Mouse (Mus musculus): Measurements from ENCODE around the gene Ddx49. TPM values are rescaled to one million over a fixed set of nuclear protein-coding genes. Genes with fewer than 3 reads are reported as not detected.

The Ddx49 gene
- 32.6 and 34.1 TPM in 2 replicates for polyA plus RNA-seq (2015; fragmentation: Nextera tagmentation; extraction: Ambion mirVana)

- Histone ChIP-seq H3K9me3 (no peaks in the 10 kb centered on the region), H3K4me2 (peak within 1 kb of the TSS; percentile 82), H3K27me3 (replicated peaks) (no peaks in the 10 kb centered on the region), H3K4me1 (peaks cover 26% of the 10 kb centered on the region), H3K9ac (peak within 1 kb of the TSS; percentile 93), H3K36me3 (peaks cover 61% of the 10 kb centered on the region), H3K4me3 (peak within 1 kb of the TSS; percentile 90), H3K27ac (replicated peaks) (peak within 1 kb of the TSS; percentile 68)
- ATAC-seq (ENCODE audit: extremely low read depth, insufficient number of reproducible peaks, low FRiP score, low TSS enrichment) = peak; percentile 78
- under 1% methylated on average over 40 of the region's 40 CpGs for WGBS
Observed at GRCm38 (mm10) chr8:70302358-70302890, at the start of gene Ddx49, which contains the start of gene Cope. Ddx49 (minus strand) TSS chr8:70302489. Cope (plus strand) TSS chr8:70302518.

- Histone ChIP-seq H3K36me3 (peaks cover 24% of the 10 kb centered on the region), H3K9me3 (no peaks in the 10 kb centered on the region), H3K9ac (peak overlapping the region; percentile 97), H3K4me2 (peak overlapping the region; percentile 100), H3K27ac (replicated peaks) (peak overlapping the region; percentile 86), H3K4me1 (peaks cover 62% of the 10 kb centered on the region), H3K27me3 (replicated peaks) (no peaks in the 10 kb centered on the region), H3K4me3 (peak overlapping the region; percentile 98)
- WGBS = 13% methylated on average over 3 of the region's 3 CpGs
- no peak for ATAC-seq (ENCODE audit: extremely low read depth, insufficient number of reproducible peaks, low FRiP score, low TSS enrichment)
Observed at GRCm38 (mm10) chr8:70352000-70352384, 49.7 kb upstream of the Ddx49 start.

- peak overlapping the region; percentile 98 for H3K4me3 ChIP-seq
- peaks cover 62% of the 10 kb centered on the region for H3K4me1 ChIP-seq
- H3K4me2 ChIP-seq = peak overlapping the region; percentile 100
- 51% methylated on average over 15 of the region's 15 CpGs for WGBS
- H3K27ac ChIP-seq (replicated peaks) = 0 out of 2 replicates have a peak overlapping the region, but pooled peaks have one; percentile 86
- H3K27me3 ChIP-seq (replicated peaks) = no peaks in the 10 kb centered on the region
- peaks cover 28% of the 10 kb centered on the region for H3K36me3 ChIP-seq
- no peaks in the 10 kb centered on the region for H3K9me3 ChIP-seq
- ATAC-seq (ENCODE audit: extremely low read depth, insufficient number of reproducible peaks, low FRiP score, low TSS enrichment) = no peak
- H3K9ac ChIP-seq = peak overlapping the region; percentile 97
Observed at GRCm38 (mm10) chr8:70351035-70351999, 49.0 kb upstream of the Ddx49 start.

GRCm38 (mm10) chr8:70347860-70348420, 45.7 kb upstream of the Ddx49 start:
- Histone ChIP-seq H3K4me1 (peaks cover 61% of the 10 kb centered on the region), H3K9ac (no peak overlapping the region), H3K36me3 (peaks cover 46% of the 10 kb centered on the region), H3K4me2 (no peak overlapping the region), H3K4me3 (no peak overlapping the region), H3K27ac (replicated peaks) (no peak overlapping the region), H3K9me3 (no peaks in the 10 kb centered on the region), H3K27me3 (replicated peaks) (no peaks in the 10 kb centered on the region)
- WGBS = 96% methylated on average over 1 of the region's 1 CpGs
- ATAC-seq (ENCODE audit: extremely low read depth, insufficient number of reproducible peaks, low FRiP score, low TSS enrichment) = no peak

- H3K9me3 ChIP-seq = no peaks in the 10 kb centered on the region
- H3K27ac ChIP-seq (replicated peaks) = no peak overlapping the region
- H3K4me1 ChIP-seq = peaks cover 61% of the 10 kb centered on the region
- WGBS = 92% methylated on average over 4 of the region's 4 CpGs
- no peak for ATAC-seq (ENCODE audit: extremely low read depth, insufficient number of reproducible peaks, low FRiP score, low TSS enrichment)
- no peak overlapping the region for H3K9ac ChIP-seq
- H3K36me3 ChIP-seq = peaks cover 51% of the 10 kb centered on the region
- no peaks in the 10 kb centered on the region for H3K27me3 ChIP-seq (replicated peaks)
- H3K4me3 ChIP-seq = no peak overlapping the region
- H3K4me2 ChIP-seq = no peak overlapping the region
Observed at GRCm38 (mm10) chr8:70347443-70347842, 45.2 kb upstream of the Ddx49 start.

GRCm38 (mm10) chr8:70344279-70344678, 42.0 kb upstream of the Ddx49 start:
- no peak for ATAC-seq (ENCODE audit: extremely low read depth, insufficient number of reproducible peaks, low FRiP score, low TSS enrichment)
- no peaks in the 10 kb centered on the region for H3K9me3 ChIP-seq
- H3K36me3 ChIP-seq = peaks cover 77% of the 10 kb centered on the region
- H3K27ac ChIP-seq (replicated peaks) = no peak overlapping the region
- H3K9ac ChIP-seq = no peak overlapping the region
- no peaks in the 10 kb centered on the region for H3K27me3 ChIP-seq (replicated peaks)
- H3K4me1 ChIP-seq = peaks cover 40% of the 10 kb centered on the region
- 91% methylated on average over 2 of the region's 2 CpGs for WGBS
- no peak overlapping the region for H3K4me2 ChIP-seq
- no peak overlapping the region for H3K4me3 ChIP-seq

GRCm38 (mm10) chr8:70343696-70344095, 41.4 kb upstream of the Ddx49 start:
- Histone ChIP-seq H3K9ac (no peak overlapping the region), H3K36me3 (peaks cover 77% of the 10 kb centered on the region), H3K27ac (replicated peaks) (no peak overlapping the region), H3K4me2 (no peak overlapping the region), H3K4me1 (peaks cover 35% of the 10 kb centered on the region), H3K27me3 (replicated peaks) (no peaks in the 10 kb centered on the region), H3K9me3 (no peaks in the 10 kb centered on the region), H3K4me3 (no peak overlapping the region)
- WGBS = 60% methylated on average over 6 of the region's 6 CpGs
- ATAC-seq (ENCODE audit: extremely low read depth, insufficient number of reproducible peaks, low FRiP score, low TSS enrichment) = no peak

- H3K4me1 ChIP-seq = peaks cover 30% of the 10 kb centered on the region
- no peak overlapping the region for H3K9ac ChIP-seq
- H3K36me3 ChIP-seq = peaks cover 77% of the 10 kb centered on the region
- H3K27ac ChIP-seq (replicated peaks) = no peak overlapping the region
- no peaks in the 10 kb centered on the region for H3K27me3 ChIP-seq (replicated peaks)
- 90% methylated on average over 7 of the region's 7 CpGs for WGBS
- no peak overlapping the region for H3K4me2 ChIP-seq
- H3K4me3 ChIP-seq = no peak overlapping the region
- ATAC-seq (ENCODE audit: extremely low read depth, insufficient number of reproducible peaks, low FRiP score, low TSS enrichment) = no peak
- no peaks in the 10 kb centered on the region for H3K9me3 ChIP-seq
Observed at GRCm38 (mm10) chr8:70343076-70343475, 40.8 kb upstream of the Ddx49 start.

- no peak for ATAC-seq (ENCODE audit: extremely low read depth, insufficient number of reproducible peaks, low FRiP score, low TSS enrichment)
Observed at GRCm38 (mm10) chr8:70342007-70342406, 39.7 kb upstream of the Ddx49 start.

GRCm38 (mm10) chr8:70340659-70341058, 38.4 kb upstream of the Ddx49 start:
- 81% methylated on average over 7 of the region's 7 CpGs for whole genome bisulfite sequencing

More at GRCm38 (mm10) chr8:70342007-70342406, 39.7 kb upstream of the Ddx49 start:
- Histone ChIP-seq H3K9me3 (no peaks in the 10 kb centered on the region), H3K27ac (replicated peaks) (no peak overlapping the region), H3K4me3 (no peak overlapping the region), H3K4me2 (no peak overlapping the region), H3K4me1 (peaks cover 24% of the 10 kb centered on the region), H3K9ac (no peak overlapping the region), H3K27me3 (replicated peaks) (no peaks in the 10 kb centered on the region), H3K36me3 (peaks cover 82% of the 10 kb centered on the region)
- WGBS = 88% methylated on average over 14 of the region's 14 CpGs

GRCm38 (mm10) chr8:70338931-70339330, 36.6 kb upstream of the Ddx49 start:
- H3K4me3 ChIP-seq = no peak overlapping the region
- WGBS = 84% methylated on average over 7 of the region's 7 CpGs
- no peak overlapping the region for H3K27ac ChIP-seq (replicated peaks)
- no peaks in the 10 kb centered on the region for H3K9me3 ChIP-seq
- no peak overlapping the region for H3K9ac ChIP-seq
- peaks cover 100% of the 10 kb centered on the region for H3K36me3 ChIP-seq
- no peaks in the 10 kb centered on the region for H3K27me3 ChIP-seq (replicated peaks)
- no peak overlapping the region for H3K4me2 ChIP-seq
- H3K4me1 ChIP-seq = peaks cover 11% of the 10 kb centered on the region
- ATAC-seq (ENCODE audit: extremely low read depth, insufficient number of reproducible peaks, low FRiP score, low TSS enrichment) = no peak

More at GRCm38 (mm10) chr8:70340659-70341058, 38.4 kb upstream of the Ddx49 start:
- Histone ChIP-seq H3K27ac (replicated peaks) (no peak overlapping the region), H3K36me3 (peaks cover 88% of the 10 kb centered on the region), H3K9me3 (no peaks in the 10 kb centered on the region), H3K27me3 (replicated peaks) (no peaks in the 10 kb centered on the region), H3K4me1 (peaks cover 24% of the 10 kb centered on the region), H3K4me3 (no peak overlapping the region), H3K4me2 (no peak overlapping the region), H3K9ac (no peak overlapping the region)
- ATAC-seq (ENCODE audit: extremely low read depth, insufficient number of reproducible peaks, low FRiP score, low TSS enrichment) = no peak

Data from heart, embryonic 13.5 days (tissue).